Mouse (Mus musculus): Measurements from ENCODE around the gene Tnik. TPM values are rescaled to one million over a fixed set of nuclear protein-coding genes. Genes with fewer than 3 reads are reported as not detected.

Gene Tnik
- polyA plus RNA-seq, 1 experiment from 2014 or later, result 14.7 TPM

DNA sequence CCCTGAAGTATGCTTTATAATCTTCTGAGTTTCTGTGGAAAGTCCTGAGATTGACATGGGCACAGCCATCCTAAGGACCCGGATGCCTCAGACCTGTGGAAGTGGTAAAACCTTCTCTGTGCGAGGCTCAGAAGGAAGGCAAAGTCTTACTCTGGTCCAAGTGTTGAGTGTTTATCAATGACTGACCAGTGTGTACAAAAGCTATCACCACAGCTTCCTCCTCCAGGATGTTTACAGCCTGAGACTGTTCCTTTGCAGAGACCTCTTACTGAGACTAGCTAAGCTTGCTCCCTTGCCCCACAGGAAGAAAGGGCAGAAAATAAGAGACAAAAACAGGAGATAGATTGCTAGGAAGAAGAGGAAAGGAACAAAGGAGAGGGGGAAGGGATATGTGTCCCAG is 422.5 kb downstream of the Tnik start:
- Histone ChIP-seq H3K4me3 (replicated peaks) (no peak overlapping the region), H3K9me3 (no peaks in the 10 kb centered on the region), H3K27me3 (replicated peaks) (no peaks in the 10 kb centered on the region), H3K4me2 (no peak overlapping the region), H3K4me1 (no peaks in the 10 kb centered on the region), H3K9ac (no peak overlapping the region), H3K27ac (no peak overlapping the region), H3K36me3 (no peaks in the 10 kb centered on the region)
- WGBS, result 60% methylated on average over 2 of the region's 2 CpGs
- ATAC-seq (ENCODE audit: insufficient read depth, low FRiP score, low read depth), result no peak

DNA sequence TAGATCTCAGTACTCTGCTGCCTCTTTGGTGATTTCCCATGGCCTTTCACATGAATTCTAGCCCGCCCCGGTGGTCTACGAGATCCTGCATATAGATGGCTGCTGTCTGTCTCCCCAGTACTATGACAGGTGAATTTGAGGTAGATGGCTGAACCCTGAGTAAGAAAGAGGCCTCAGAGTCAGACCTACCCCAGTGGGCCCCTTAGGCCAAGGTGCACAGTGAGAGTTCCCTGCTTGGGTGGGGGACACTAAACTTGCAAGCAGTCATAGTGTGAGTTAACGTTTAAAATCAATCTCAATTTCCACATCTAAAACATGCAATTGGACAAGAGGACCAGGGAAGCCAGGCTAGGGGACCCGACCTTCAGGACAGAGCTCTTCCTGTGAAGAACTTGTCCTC is 431.8 kb downstream of the Tnik start:
- no peak overlapping the region for H3K9ac ChIP-seq
- no peak overlapping the region for H3K27ac ChIP-seq
- ATAC-seq (ENCODE audit: insufficient read depth, low FRiP score, low read depth), result no peak
- H3K4me3 ChIP-seq (replicated peaks), result no peak overlapping the region
- no peak overlapping the region for H3K4me2 ChIP-seq
- H3K36me3 ChIP-seq, result no peaks in the 10 kb centered on the region
- no peaks in the 10 kb centered on the region for H3K27me3 ChIP-seq (replicated peaks)
- WGBS, result 84% methylated on average over 5 of the region's 5 CpGs
- no peaks in the 10 kb centered on the region for H3K4me1 ChIP-seq
- no peaks in the 10 kb centered on the region; the same call in 1 of the 2 replicates for H3K9me3 ChIP-seq

- no peak; the same call in 1 of the 2 replicates for ATAC-seq (ENCODE audit: insufficient read depth, low FRiP score, low read depth)
- 54% methylated on average over 13 of the region's 13 CpGs for WGBS
- no peaks in the 10 kb centered on the region for H3K27me3 ChIP-seq (replicated peaks)
- no peaks in the 10 kb centered on the region for H3K36me3 ChIP-seq
- H3K9ac ChIP-seq, result no peak overlapping the region
- no peaks in the 10 kb centered on the region for H3K4me1 ChIP-seq
- no peak overlapping the region for H3K4me2 ChIP-seq
- no peak overlapping the region for H3K27ac ChIP-seq
- no peaks in the 10 kb centered on the region; the same call in 1 of the 2 replicates for H3K9me3 ChIP-seq
- H3K4me3 ChIP-seq (replicated peaks), result no peak overlapping the region
These were observed 432.6 kb downstream of the Tnik start for GRCm38 (mm10) chr3:28695608-28696007.

DNA sequence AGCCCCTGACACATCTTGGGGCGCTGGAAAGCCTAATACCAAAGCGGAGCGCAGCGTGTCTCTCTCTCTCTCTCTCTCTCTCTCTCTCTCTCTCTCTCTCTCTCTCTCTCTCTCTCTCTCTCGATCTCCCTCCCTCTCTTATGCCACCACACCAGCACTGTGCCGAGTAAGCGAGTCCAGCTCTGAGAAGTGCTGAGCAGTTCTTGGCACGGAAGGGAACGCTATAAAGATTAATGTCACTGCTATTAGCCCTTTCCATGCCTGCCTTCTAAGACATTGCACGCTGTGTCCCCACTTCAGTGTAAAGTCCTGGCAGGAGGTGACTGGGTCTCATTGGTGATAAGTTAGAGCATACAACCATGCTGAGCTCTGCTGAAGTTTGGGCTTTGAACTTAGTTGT is 433.1 kb downstream of the Tnik start:
- no peaks in the 10 kb centered on the region for H3K27me3 ChIP-seq (replicated peaks)
- H3K27ac ChIP-seq, result no peak overlapping the region
- H3K9me3 ChIP-seq, result no peaks in the 10 kb centered on the region; the same call in 1 of the 2 replicates
- H3K4me2 ChIP-seq, result no peak overlapping the region
- no peak overlapping the region for H3K9ac ChIP-seq
- H3K4me3 ChIP-seq (replicated peaks), result no peak overlapping the region
- no peaks in the 10 kb centered on the region for H3K4me1 ChIP-seq
- WGBS, result 48% methylated on average over 10 of the region's 10 CpGs
- ATAC-seq (ENCODE audit: insufficient read depth, low FRiP score, low read depth), result no peak; the same call in 1 of the 2 replicates
- no peaks in the 10 kb centered on the region for H3K36me3 ChIP-seq

GRCm38 (mm10) chr3:28697797-28698196 is 434.8 kb downstream of the Tnik start, which contains the start of gene Slc2a2:
Slc2a2 (plus strand) TSS chr3:28697903.
- Histone ChIP-seq H3K36me3 (no peaks in the 10 kb centered on the region), H3K27ac (no peak within 1 kb of the TSS), H3K9ac (no peak within 1 kb of the TSS), H3K9me3 (no peaks in the 10 kb centered on the region), H3K4me1 (no peaks in the 10 kb centered on the region), H3K4me3 (replicated peaks) (no peak within 1 kb of the TSS), H3K27me3 (replicated peaks) (no peaks in the 10 kb centered on the region), H3K4me2 (no peak within 1 kb of the TSS)
- no peak for ATAC-seq (ENCODE audit: insufficient read depth, low FRiP score, low read depth)
- WGBS, result 81% methylated on average over 2 of the region's 2 CpGs

DNA sequence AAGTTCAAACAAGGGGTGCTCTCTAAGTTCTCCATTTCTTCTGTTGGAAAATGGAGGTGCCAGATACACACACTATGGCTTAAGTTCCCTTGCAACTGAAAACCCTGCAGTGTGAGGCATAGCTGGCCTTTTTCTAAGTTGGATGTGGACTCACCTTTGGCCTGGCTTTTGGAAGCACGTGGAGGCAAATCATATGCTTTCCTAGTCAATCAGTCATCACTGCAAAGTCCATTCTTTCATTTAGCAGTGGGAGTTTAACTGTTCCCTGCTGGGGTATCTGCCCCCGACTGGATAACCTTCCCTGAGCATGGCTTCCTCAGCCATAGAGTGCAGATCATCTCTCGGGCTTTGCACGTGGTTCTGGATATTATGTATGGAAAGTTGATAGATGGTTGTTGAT is 436.6 kb downstream of the Tnik start:
- Histone ChIP-seq H3K27ac (no peak overlapping the region), H3K4me2 (no peak overlapping the region), H3K9me3 (no peaks in the 10 kb centered on the region), H3K4me3 (replicated peaks) (no peak overlapping the region), H3K27me3 (replicated peaks) (no peaks in the 10 kb centered on the region), H3K9ac (no peak overlapping the region), H3K4me1 (no peaks in the 10 kb centered on the region), H3K36me3 (no peaks in the 10 kb centered on the region)
- WGBS, result 63% methylated on average over 4 of the region's 4 CpGs
- ATAC-seq (ENCODE audit: insufficient read depth, low FRiP score, low read depth), result no peak

DNA sequence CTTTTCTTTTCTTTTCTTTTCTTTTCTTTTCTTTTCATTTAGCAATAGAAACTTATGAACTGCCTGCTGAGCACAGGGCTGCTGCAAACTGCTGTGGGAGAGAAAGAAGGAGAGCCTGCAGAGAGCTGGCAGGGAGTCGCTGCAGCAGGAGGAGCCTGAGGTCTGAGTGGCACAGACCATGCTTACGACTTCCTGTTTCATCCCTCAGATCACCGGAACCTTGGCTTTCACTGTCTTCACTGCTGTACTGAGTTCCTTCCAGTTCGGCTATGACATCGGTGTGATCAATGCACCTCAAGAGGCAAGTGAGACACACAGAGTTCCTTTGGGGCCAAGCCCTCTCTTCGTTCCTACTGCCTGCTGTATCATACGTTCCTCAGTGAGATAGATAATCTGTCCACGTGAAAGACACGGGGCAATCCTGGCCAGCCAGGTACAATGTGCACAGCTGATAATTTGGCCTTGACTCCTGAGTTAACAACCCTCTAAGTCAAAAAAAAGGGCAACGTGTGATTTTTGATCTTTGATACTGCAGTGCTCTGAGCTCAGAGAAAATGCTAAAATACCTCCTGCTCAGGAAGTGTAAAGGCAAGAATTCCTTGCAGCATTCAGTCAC is 442.6 kb downstream of the Tnik start:
- no peaks in the 10 kb centered on the region for H3K36me3 ChIP-seq
- 0 out of 2 replicates have a peak, but pooled peaks have one; percentile 14 for ATAC-seq (ENCODE audit: insufficient read depth, low FRiP score, low read depth)
- H3K9me3 ChIP-seq, result no peaks in the 10 kb centered on the region
- no peak overlapping the region for H3K4me2 ChIP-seq
- H3K27me3 ChIP-seq (replicated peaks), result no peaks in the 10 kb centered on the region
- H3K4me3 ChIP-seq (replicated peaks), result no peak overlapping the region
- no peaks in the 10 kb centered on the region for H3K4me1 ChIP-seq
- H3K9ac ChIP-seq, result no peak overlapping the region
- H3K27ac ChIP-seq, result no peak overlapping the region
- 57% methylated on average over 10 of the region's 10 CpGs for WGBS

- Histone ChIP-seq H3K27me3 (replicated peaks) (no peaks in the 10 kb centered on the region), H3K36me3 (no peaks in the 10 kb centered on the region), H3K27ac (no peak overlapping the region), H3K4me2 (no peak overlapping the region), H3K9ac (no peak overlapping the region), H3K9me3 (no peaks in the 10 kb centered on the region), H3K4me3 (replicated peaks) (no peak overlapping the region), H3K4me1 (no peaks in the 10 kb centered on the region)
- 69% methylated on average over 4 of the region's 4 CpGs for WGBS
- no peak for ATAC-seq (ENCODE audit: insufficient read depth, low FRiP score, low read depth)
These were observed 443.7 kb downstream of the Tnik start for GRCm38 (mm10) chr3:28706736-28707135.

GRCm38 (mm10) chr3:28709740-28710139 is 446.7 kb downstream of the Tnik start:
- Histone ChIP-seq H3K9ac (no peak overlapping the region), H3K4me3 (replicated peaks) (no peak overlapping the region), H3K4me1 (no peaks in the 10 kb centered on the region), H3K4me2 (no peak overlapping the region), H3K36me3 (no peaks in the 10 kb centered on the region), H3K9me3 (no peaks in the 10 kb centered on the region), H3K27ac (no peak overlapping the region), H3K27me3 (replicated peaks) (no peaks in the 10 kb centered on the region)
- no peak for ATAC-seq (ENCODE audit: insufficient read depth, low FRiP score, low read depth)
- WGBS, result 61% methylated on average over 1 of the region's 1 CpGs

DNA sequence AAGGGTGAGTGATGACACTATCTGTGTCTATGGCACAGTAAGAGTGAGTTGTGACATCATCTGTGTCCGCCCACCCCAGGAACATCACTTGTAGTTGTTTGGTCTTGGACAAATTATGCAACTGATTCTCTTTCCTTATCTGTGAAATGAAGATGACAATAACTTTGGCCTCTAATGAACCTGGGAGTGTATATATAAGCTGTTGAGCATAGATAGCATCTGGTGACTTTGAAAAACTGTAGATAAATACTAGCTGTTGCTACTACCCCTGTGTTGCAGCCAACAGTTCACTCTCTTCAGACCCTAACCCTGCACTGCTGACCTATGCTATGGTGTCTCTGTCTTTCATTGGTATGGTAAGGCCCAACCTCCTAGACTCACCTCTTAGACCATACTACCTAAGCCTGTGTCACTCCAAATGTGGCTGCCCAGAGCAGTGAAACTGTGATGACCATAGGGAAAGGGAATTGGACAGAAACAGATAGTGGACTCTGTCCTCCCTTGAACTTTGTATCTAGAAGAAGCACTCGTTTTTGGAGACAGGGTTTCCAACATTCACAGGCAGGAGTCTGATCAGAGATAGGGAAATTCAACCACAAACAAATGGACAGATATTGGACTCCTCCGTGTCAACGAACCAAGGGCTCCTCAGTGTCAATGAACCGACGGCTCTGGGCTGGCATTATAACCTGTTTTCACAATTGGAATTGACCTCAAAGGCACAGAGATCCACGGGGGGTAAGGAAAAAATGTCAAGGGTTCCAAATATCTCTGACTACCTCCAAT is 451.1 kb downstream of the Tnik start:
- no peaks in the 10 kb centered on the region for H3K4me1 ChIP-seq
- 74% methylated on average over 7 of the region's 7 CpGs for WGBS

GRCm38 (mm10) chr3:28718521-28718920 is 455.5 kb downstream of the Tnik start:
- Histone ChIP-seq H3K27me3 (replicated peaks) (no peaks in the 10 kb centered on the region), H3K4me3 (replicated peaks) (no peak overlapping the region), H3K4me1 (no peaks in the 10 kb centered on the region), H3K27ac (no peak overlapping the region), H3K9me3 (no peaks in the 10 kb centered on the region), H3K9ac (no peak overlapping the region), H3K4me2 (no peak overlapping the region), H3K36me3 (no peaks in the 10 kb centered on the region)
- no peak for ATAC-seq (ENCODE audit: insufficient read depth, low FRiP score, low read depth)
- WGBS, result 80% methylated on average over 2 of the region's 2 CpGs

More for the DNA sequence above, 451.1 kb downstream of the Tnik start:
- Histone ChIP-seq H3K4me3 (replicated peaks) (no peak overlapping the region), H3K4me2 (no peak overlapping the region), H3K36me3 (no peaks in the 10 kb centered on the region), H3K27ac (no peak overlapping the region), H3K9me3 (no peaks in the 10 kb centered on the region), H3K9ac (no peak overlapping the region), H3K27me3 (replicated peaks) (no peaks in the 10 kb centered on the region)
- no peak for ATAC-seq (ENCODE audit: insufficient read depth, low FRiP score, low read depth)

GRCm38 (mm10) chr3:28721218-28721617 is 458.2 kb downstream of the Tnik start:
- Histone ChIP-seq H3K9me3 (no peaks in the 10 kb centered on the region), H3K27me3 (replicated peaks) (no peaks in the 10 kb centered on the region), H3K4me1 (no peaks in the 10 kb centered on the region), H3K4me3 (replicated peaks) (no peak overlapping the region), H3K36me3 (no peaks in the 10 kb centered on the region), H3K9ac (no peak overlapping the region), H3K4me2 (0 out of 2 replicates have a peak overlapping the region, but pooled peaks have one; percentile 22), H3K27ac (no peak overlapping the region)
- no peak for ATAC-seq (ENCODE audit: insufficient read depth, low FRiP score, low read depth)
- 33% methylated on average over 5 of the region's 5 CpGs for WGBS
